Mouse (Mus musculus): ENCODE measurements around the gene Kcnh2. TPM values are rescaled to one million over a fixed set of nuclear protein-coding genes. Genes with fewer than 3 reads are reported as not detected.

The Kcnh2 gene
- total RNA-seq (2023), result 0.47 TPM in 1 of 2 replicates, not detected in the other

DNA sequence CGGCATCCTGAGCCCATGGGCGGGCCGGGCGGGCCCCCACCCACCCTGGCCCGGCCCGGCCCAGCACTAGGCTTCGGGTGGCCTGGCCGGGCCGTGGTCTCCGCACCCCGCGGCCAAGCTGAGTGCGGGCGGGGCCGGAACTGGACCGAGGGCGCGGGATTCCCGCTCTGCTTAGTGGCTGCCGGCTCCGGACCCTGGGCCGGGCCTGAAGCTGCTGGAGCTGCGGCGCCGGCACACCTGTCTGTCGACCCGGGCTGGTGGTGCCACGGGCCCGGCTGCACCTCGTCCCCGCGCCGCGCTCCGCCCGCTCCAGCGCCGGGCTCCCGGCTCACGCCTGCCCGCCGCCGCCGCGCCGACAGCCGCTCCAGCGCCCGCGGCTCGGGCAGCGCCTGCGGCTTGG is at the start of gene Kcnh2:
TSS of gene Kcnh2 (minus strand) at position 327 of the 400 bp plus-strand sequence.

GRCm38 (mm10) chr5:24393392-24393997 is 42.1 kb upstream of the Kcnh2 start, which contains the start of gene Abcb8:
Abcb8 (plus strand) TSS chr5:24393663.

DNA sequence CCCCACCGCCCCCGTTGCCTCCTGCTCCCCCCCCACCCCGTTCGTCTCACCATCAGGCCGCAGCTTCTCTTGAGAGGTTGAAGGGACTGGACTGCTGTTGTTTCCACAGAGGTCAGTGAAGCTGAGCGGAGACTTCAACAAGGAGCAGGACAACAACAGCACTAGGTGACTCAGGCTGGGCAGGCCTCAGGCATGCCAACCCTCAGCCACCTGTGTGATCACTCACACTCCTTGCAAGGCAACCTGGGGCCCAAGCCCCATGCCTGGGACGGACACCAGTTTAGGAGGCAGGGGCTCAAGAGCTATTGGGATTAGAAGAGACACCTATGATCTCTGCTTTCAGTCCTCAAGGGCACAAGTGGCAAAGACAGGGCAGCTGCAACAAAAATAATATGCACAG is 40.5 kb upstream of the Kcnh2 start, which contains the start of gene Atg9b:
TSS of gene Atg9b (minus strand) at position 280 of the 400 bp plus-strand sequence.

GRCm38 (mm10) chr5:24364508-24364907 is 13.1 kb upstream of the Kcnh2 start, which contains the start of gene Nos3:
Nos3 (plus strand) TSS chr5:24364810.

Other genes starting within 250 kb of the Kcnh2 start
- gene Nupl2, start 186.6 kb downstream of the Kcnh2 start, total RNA-seq (2023), result 3.8 and 4.4 TPM in 2 replicates
- gene Nos3, start 13.2 kb upstream of the Kcnh2 start, total RNA-seq (2023), result not detected in 2 replicates
- 0.88 and 1.4 TPM in 2 replicates for gene Atg9b, start 40.5 kb upstream of the Kcnh2 start, total RNA-seq (2023)
- 7.5 and 10.0 TPM in 2 replicates for gene Abcb8, start 42.1 kb upstream of the Kcnh2 start, total RNA-seq (2023)
- not detected in 2 replicates for gene Asic3, start 61.8 kb upstream of the Kcnh2 start, total RNA-seq (2023)
- 25.8 and 33.8 TPM in 2 replicates for gene Cdk5, start 71.9 kb upstream of the Kcnh2 start, total RNA-seq (2023)
- gene Slc4a2, start 72.2 kb upstream of the Kcnh2 start, total RNA-seq (2023), result 45.7 and 72.9 TPM in 2 replicates
- gene Fastk, start 93.7 kb upstream of the Kcnh2 start, total RNA-seq (2023), result 24.9 and 28.9 TPM in 2 replicates
- gene Tmub1, start 96.2 kb upstream of the Kcnh2 start, total RNA-seq (2023), result 10.6 and 10.8 TPM in 2 replicates
- gene Agap3, start 100.6 kb upstream of the Kcnh2 start, total RNA-seq (2023), result 19.1 and 29.0 TPM in 2 replicates
- not detected in 2 replicates for gene Gbx1, start 175.6 kb upstream of the Kcnh2 start, total RNA-seq (2023)
- not detected in 2 replicates for gene Asb10, start 189.4 kb upstream of the Kcnh2 start, total RNA-seq (2023)
- not detected in 2 replicates for gene 4931409K22Rik, start 205.2 kb upstream of the Kcnh2 start, total RNA-seq (2023)
- gene Abcf2, start 225.9 kb upstream of the Kcnh2 start, total RNA-seq (2023), result 19.1 and 28.7 TPM in 2 replicates
- 17.2 and 24.3 TPM in 2 replicates for gene Chpf2, start 235.1 kb upstream of the Kcnh2 start, total RNA-seq (2023)